Mouse (Mus musculus): Measurements from ENCODE around the gene Olig1. TPM values are rescaled to one million over a fixed set of nuclear protein-coding genes. Genes with fewer than 3 reads are reported as not detected.
A peak's percentile ranks its signal among the peaks of the same experiment; 100 is the strongest.

Olig1 gene
- polyA plus RNA-seq, 1 experiment = 163 TPM

DNA sequence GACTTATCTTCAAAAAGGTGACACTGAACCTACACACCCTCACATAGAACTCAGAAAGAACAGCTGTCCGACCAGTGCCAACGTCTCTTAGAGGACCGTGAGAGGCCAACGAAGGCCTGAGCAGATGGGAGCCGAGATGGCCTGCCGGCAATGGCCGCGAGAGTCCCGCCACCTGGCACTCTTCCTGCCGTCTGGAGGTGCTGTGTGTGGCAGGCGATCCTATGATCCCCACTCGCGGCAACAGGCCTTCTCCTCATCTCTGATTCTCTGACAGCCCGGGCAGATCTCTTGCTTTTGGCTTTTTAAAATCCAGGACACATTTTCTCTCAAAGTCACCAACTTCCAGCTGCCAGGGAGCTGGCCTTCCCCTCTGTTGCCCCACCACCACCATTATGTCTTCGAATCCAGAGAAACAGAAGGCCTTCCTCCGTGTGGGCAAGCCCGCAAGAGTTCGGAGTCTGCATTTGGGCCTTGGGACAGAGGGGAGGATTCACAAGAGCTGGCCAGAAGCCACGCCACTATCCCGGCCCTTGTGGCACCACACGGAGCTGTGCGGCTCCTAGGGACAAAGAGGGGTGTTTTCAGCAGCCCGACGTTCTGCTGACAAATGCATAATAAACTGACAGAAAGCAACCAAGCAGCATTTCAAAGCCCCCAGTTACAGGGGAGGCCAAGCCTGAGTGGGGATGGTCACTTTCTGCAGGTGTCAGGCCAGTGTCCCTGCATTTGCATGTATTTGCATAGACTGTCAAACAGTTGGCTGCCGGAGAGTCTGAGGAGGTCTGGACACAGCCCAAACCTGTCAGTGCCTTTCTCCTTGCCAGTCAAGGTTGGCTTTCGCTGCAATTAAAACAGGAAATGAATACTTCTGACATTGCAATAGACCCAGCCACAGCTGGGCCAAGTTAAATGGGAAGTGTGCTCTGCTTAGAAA lies 34.5 kb downstream of the Olig1 start:
- DNase-seq (ENCODE audit: extremely low spot score in 1 of 2, low spot score in 1 of 2) = peak; percentile 12 to 27

DNA sequence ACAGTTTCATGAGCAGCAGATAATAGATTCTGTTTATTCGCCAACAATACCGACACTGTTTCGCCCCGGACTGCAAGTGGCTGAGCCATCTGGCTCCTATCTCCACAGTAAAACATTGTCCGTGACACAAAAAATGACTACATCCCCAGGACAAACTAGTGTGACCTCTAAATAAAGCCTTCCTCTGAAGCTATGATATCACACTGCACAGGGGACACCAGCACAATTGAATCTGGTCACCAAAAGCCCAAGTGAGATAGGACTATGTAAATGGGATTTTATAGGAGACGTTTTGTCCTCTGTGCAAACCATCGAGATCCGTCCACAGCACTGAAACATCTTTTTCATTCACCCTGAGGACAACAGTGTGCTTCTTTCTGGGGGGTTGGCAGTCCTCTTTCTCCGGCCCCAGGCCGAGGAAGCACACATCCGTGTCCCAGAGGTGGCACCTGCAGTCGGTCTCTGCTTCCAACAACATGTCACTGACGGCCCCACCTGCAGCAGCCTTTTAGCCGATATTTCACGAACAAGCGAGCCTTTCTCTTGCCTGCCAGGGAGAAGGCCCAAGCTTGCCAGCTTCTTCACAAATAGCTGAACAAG lies 36.0 kb downstream of the Olig1 start:
- DNase-seq (ENCODE audit: extremely low spot score in 1 of 2, low spot score in 1 of 2) = peak; percentile 35 to 38

DNA sequence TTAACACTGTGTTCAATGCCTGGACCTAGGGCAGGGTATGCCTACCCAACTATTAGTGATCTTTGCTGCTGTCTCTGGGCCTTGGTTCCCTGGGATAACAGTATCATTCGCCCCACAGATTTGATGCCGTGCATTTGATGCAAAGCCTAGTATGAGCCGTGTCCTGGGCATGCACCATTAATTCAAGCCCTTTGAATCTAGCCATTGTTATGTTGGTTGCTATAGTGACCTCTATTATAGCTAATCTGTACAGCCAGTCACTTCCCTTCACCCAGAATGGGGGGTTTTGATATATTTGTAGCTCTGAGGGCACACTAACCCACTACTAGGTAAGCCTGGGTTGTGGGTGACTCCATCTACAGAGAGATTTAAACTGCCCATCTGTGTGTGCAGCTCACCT lies 40.3 kb downstream of the Olig1 start:
- DNase-seq (ENCODE audit: extremely low spot score in 1 of 2, low spot score in 1 of 2) = no peak

DNA sequence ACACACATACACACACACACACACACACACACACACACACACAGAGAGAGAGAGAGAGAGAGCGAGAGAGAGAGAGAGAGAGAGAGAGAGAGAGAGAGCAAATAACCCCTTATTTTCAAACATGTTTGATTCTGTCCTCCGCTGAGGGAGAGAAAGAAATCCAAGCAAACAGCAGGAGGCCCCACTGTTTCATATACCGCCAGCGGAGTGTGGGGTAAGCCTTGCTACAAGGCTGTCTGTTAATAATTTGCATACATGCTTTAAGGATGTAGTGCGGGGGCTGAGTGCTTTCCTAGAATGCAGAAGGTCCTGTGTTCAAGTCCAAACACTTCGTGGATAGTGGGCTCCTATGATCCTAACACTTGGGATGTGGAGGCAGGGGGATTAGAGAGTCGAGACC lies 43.3 kb downstream of the Olig1 start:
- DNase-seq (ENCODE audit: extremely low spot score in 1 of 2, low spot score in 1 of 2) = no peak

DNA sequence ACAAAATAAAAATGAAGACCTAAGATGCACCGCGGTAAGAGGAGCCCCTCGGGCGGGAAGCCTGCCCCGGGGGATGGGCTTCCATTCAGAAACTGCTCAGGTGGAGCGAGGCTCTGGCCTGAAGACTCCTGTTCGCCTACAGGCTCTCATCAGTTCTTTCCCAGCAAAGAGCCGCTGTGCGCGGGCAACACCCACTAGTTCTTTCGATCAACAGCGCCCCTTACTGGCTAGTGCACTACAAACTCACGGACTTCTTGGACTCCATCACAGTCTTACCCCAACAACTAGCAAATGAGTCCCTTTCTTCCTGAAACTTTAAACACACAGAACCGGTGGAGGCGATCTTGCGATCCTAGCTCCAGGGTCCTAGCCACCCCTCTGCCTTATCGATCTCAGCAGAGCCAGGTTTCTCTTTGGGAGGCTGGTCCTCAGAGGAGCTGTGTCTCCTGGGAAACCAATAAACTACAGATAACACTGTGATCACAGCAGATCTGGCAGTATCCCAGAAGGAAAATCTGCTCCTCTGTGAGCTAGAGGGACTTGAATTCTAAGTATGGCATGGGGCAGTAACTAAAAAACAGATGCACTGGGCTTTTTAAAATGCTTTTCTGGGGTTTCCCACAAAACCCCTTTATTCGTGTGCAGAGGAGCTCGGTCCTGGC lies 44.7 kb downstream of the Olig1 start:
- peak; percentile 43 to 86 for DNase-seq (ENCODE audit: extremely low spot score in 1 of 2, low spot score in 1 of 2)

DNA sequence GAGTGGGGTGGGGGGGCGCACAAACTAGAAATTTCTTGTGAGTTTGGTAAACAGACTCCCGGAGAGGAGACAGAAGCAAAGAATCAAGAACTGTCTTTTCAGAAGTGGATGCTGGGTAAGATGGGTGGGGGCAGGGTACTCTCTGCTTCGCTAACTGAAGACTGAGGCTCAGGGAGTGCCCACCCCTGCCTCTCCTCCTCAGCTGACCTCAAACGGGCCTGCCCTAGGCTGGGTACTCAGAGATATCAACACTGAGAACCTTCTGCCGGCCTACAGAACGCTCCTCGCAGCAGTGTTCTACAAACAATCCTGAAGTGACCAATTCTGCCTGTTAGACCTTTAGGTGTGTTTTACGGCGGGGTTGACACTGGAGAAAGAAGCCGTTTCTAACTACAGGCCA lies 50.6 kb downstream of the Olig1 start:
- no peak for DNase-seq (ENCODE audit: extremely low spot score in 1 of 2, low spot score in 1 of 2)

DNA sequence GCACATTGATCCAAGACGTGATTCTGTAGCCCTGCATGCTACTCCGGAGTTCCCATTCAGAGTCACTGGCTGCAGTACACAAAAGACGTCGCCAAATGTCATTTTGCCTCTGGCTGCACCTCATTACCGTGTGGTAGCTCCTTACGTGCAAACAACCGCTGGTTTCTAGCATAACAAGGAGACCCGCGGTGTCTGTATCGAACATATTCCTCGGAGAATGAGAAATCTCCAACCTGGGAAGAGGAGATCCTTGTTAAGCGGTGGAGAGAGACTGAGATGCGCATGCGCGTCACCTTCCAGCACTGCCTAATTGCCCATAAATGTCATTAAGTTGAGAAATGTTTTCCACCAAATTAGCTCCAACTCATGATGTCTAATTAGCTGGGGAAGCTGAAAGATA lies 51.0 kb downstream of the Olig1 start:
- DNase-seq (ENCODE audit: extremely low spot score in 1 of 2, low spot score in 1 of 2) = peak in 1 of 2 experiments; percentile 7

Other genes with a start within 250 kb of the Olig1 start
- gene Paxbp1, start 225.2 kb upstream of the Olig1 start, polyA plus RNA-seq (2012; rRNA removed) = 101 and 103 TPM in 2 replicates
- gene 4932438H23Rik, start 174.7 kb upstream of the Olig1 start, polyA plus RNA-seq (2012; rRNA removed) = 1.0 and 1.6 TPM in 2 replicates
- 30.1 and 31.8 TPM in 2 replicates for gene Olig2, start 44.3 kb upstream of the Olig1 start, polyA plus RNA-seq (2012; rRNA removed)
- gene Ifnar2, start 103.0 kb downstream of the Olig1 start, polyA plus RNA-seq (2012; rRNA removed) = 33.8 and 36.4 TPM in 2 replicates
- not detected in 2 replicates for gene Gm21970, start 121.9 kb downstream of the Olig1 start, polyA plus RNA-seq (2012; rRNA removed)
- 11.1 and 14.8 TPM in 2 replicates for gene Il10rb, start 136.4 kb downstream of the Olig1 start, polyA plus RNA-seq (2012; rRNA removed)
- gene Ifnar1, start 215.5 kb downstream of the Olig1 start, polyA plus RNA-seq (2012; rRNA removed) = 34.4 and 37.8 TPM in 2 replicates